Mouse (Mus musculus) bone marrow, adult 2 months (tissue): ENCODE results near the gene Adssl1.

Experiments used
- CTCF ChIP-seq: fragments of 200-500 bp; IDR thresholded peaks from 2 replicates; pipeline ENCODE4 v1.5.1; 2011; ENCODE audit warnings: low read length, control low read depth; ENCODE audit not compliant: control insufficient read depth, insufficient read depth
- POLR2A ChIP-seq: fragments of 200-500 bp; IDR thresholded peaks from 2 replicates; pipeline ENCODE4 v1.6.1; 2011; ENCODE audit warnings: low read depth, mild to moderate bottlenecking, control low read depth, low read length, borderline replicate concordance; ENCODE audit not compliant: control insufficient read depth

DNA sequence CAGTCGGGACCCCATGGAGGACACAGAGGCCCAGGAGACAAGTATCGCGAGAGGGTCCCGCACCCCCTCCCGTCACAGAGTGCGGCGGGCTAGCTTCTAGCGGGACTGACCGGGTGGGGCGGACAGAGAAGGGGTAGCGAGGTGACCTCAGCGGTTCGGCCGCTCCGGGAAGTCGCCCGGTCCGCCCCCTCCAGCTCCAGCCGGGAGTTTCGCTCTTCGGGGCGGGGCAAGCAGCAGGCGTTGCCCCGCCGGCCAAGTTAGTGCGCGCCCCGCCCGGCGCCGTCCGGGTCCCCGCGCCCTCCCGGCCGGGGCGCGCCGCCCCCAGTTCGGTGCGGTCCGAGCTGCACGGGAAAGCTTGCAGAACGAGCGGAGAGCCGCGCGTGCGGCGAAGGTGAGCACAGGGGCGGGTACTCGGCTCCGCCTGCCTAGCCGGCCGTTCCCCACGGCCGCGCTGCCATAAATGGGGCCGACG is 58.7 kb downstream of the Adssl1 start, which contains the start of gene Zbtb42:
- TF ChIP-seq CTCF (no peak), POLR2A (no peak)
